Mouse (Mus musculus) cerebellum, adult 9-10 months (tissue): ENCODE measurements around the gene Mthfd2.
"Not testable (repeated sequence)": the region's sequence is repeated elsewhere in the genome, so short reads cannot be mapped to it uniquely, and the experiment has no call there.

Experiments used
- DNase-seq: peaks from one replicate; pipeline ENCODE4 v3.0.0; 2022

The Mthfd2 gene

DNA sequence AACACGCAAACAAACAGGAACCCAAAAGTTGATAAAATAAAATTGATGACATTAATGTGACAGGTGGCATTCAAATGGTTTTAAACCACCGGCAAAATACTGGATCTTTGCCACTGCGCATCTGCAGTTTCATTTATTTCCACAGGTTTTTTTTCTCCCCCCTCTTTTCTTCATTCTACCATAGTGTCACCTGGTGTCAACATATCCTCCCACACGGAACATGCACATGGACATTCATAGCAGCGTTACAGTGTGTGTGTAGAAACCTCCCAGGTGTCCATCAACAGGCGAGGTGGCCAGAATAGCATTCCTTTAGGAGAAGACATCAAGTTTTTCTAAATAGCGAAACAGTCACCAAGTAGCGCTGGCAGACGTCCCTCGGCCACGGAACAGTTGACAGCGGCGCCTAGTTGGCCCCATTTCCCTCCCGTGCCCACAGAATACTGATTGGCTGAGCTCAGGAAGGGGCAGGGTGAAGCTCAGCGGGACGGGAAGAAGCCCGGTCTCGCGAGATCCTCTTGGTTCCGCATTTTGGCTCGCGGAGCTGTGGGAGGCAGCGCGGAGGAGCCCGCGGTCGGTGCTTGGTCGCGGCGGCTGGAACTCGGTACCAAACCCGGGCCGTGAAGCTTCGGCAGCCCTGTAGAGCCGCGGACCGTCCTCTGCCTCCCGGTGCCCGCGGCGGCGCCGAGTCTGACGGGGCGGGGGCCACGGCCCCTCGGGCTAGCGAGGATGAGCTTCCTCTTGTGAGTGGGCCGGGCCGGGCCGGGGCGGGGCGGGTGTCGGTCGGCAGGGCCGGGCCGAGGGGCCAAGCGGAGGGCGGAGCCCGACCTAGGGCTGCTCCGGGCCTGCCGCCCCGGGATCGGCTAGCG, at the start of gene Mthfd2, which contains the start of gene Mob1a:
Gene Mthfd2 (minus strand): TSS at position 384 of the 869 bp plus-strand sequence.
Gene Mob1a (plus strand): TSS at position 492 of the 869 bp plus-strand sequence.
- DNase-seq, result peak; percentile 94

DNA sequence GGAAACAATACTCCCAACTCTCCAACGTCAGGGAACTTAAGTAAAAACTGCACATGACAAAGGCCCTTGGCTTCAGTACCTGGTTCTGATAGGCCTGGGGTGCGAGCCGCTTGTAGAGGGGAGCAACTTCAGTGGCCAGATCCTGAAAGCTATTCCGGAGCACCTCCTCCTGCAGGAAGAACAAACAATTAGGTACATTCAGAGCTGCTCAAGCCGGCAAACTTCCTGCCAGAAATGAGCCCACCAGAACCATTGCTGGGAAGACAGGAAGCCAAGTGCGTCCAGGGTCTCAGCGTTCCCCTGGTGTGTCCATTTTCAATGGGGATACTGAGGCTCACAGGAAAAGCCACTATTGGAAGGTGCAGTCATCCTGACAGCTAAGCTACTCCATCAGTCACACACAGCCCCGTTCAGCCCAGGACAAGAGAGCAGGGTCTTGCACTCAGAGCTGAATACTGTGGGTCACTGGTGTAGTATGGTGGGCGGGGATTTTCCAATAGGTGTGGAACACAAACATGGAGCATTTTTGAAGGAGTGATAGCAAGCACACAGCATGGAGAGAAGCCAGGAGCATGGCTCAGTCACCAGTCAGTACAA, 48.1 kb upstream of the Mthfd2 start:
- no peak for DNase-seq

DNA sequence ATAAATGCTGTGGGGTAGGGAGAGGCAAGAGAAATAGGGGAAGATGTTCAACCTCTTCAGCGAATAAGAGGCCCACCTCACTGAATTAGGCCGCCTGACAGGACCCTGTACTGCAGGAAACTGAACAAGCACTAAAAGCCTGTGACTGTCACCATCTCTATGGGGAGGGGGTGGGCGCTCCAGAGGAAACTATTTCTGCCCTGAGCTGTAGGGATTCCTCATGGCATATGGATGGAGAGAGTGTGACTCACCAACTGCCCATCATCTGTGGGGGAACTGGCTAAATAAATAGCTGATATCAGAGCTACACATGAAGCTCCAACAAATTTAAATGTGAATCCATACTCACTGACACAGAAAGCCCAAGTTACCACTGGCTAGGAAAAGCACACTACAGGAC, 45.6 kb upstream of the Mthfd2 start:
- no peak for DNase-seq

DNA sequence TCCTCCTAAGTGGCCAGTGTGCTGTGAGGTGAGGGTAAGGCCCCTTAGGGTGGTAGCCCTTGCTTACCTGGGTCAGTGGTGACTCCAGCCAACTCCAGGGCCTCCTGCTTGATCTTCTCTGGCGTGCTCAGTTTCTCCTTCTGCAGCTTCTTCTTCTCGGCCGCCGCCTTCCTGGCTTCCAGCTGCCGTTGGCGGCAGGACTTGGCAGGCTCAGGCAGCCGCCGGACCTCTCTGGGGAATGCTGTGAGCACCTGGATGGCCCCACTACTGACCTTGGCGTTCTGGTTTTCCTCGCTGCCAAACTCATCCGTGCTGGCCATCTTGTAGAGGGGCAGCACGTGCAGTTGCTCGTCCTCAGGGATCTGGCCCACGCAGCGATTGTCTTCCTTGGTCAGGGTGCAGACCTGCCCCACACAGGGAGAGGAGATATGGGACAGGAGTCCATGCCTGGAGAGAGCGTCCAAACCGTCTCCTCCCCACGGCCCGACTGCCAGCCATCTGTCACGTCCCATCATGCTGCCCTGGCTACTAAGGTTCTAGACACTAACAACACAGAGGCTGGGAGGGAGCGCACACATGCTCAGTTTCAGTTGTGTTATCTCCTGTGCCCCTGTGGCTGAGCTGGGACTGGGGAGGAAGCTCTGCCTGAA, 44.7 kb upstream of the Mthfd2 start:
- DNase-seq, result peak; percentile 72

DNA sequence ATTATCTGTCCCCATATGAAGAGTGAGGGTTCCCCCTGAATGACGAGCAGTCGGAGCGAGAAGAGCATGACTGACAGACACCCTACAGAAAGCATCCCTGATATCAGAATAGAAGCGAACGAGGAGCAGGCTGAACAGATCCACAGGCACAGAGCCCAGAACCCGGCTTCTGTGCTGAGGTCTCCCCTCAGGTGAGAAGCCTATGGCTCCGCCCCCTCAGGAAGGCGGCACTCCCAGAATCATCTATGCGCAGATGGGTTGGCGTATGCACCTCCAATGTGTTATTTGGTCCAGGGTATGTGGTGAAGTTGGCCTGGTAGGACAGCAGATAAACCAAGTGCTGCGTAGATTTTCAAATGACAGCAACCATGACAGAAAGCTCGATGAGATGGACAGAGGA, 37.4 kb upstream of the Mthfd2 start:
- DNase-seq, result no peak

DNA sequence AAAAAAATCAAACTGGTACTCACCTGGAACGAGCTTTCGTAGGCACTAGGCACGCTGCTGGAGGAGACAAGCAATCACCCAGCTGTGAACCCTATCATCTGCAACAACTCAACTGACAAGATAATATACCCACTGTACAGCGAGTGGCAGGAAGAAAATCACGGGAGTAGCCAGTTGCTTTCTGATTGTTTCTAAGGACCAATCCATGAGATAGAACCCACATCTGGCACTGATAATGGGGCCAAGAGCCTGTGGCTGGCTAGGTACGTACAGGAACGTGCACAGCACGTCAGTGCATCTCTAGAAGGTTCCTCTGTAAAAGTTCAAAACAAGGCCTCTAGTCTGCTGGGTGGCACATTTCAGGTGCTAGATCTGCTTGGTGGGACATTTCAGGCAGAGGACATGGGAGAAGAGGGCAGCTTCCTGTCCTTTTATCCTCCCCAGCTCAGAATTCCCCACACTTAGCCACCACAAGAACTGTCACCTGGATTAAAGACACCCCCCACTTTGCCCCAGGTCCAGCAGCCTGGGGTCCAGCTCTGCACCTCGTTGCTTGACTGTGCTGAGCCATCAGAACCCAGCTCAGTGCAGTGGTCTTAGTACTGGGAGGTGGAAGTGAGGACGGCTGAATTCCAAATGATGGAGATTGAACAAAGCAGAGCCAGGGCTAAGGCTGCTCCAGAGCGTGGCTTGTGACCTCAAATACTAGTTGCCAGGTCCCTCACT, 36.0 kb upstream of the Mthfd2 start:
- DNase-seq, result no peak

DNA sequence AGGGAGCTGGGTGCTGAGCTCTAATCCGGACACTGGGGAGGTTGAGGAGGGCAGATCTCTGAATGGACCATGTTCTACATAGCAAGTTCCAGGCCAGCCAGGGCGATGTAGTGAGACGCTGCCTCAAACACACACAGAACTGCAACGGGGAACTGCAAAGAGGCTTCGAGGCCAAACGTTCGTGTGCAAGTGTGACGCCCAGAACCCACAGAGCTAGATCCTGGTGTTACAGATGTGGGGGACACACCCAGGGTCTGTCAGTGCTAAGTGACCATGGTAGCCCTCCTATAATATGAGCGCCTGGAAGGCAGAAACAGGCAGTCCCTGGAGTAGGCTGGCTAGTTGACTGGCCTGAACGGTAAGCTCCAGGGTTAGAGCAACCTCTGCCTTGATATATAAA, 31.7 kb upstream of the Mthfd2 start:
- no peak for DNase-seq

DNA sequence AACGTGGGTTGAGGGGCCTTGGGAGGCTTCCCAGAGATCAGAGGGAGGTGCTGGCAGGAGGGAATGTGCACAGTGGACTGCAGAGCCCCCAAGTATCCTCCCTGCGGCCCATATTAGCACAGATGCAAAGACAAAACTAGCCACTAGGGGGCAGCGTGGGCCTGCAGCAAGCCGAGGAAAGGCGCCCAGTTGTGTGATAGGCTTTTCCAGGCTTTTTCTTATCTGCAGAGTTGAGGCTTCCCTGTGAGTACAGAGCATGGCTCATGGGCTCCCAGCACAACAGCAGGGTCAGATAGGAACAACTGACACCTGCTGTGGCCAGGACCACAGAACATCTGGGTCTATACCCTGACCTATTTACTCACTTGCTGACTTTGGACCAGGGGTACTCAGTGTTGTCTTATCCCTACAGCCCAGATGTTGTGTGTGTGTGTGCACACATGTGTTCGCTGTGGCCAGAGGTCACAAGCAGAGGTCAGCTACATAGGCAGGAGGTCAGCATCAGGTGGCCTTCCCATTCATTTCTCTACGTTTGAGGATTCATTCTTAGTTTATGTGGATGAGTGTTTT, 30.9 kb upstream of the Mthfd2 start:
- peak; percentile 89 for DNase-seq

DNA sequence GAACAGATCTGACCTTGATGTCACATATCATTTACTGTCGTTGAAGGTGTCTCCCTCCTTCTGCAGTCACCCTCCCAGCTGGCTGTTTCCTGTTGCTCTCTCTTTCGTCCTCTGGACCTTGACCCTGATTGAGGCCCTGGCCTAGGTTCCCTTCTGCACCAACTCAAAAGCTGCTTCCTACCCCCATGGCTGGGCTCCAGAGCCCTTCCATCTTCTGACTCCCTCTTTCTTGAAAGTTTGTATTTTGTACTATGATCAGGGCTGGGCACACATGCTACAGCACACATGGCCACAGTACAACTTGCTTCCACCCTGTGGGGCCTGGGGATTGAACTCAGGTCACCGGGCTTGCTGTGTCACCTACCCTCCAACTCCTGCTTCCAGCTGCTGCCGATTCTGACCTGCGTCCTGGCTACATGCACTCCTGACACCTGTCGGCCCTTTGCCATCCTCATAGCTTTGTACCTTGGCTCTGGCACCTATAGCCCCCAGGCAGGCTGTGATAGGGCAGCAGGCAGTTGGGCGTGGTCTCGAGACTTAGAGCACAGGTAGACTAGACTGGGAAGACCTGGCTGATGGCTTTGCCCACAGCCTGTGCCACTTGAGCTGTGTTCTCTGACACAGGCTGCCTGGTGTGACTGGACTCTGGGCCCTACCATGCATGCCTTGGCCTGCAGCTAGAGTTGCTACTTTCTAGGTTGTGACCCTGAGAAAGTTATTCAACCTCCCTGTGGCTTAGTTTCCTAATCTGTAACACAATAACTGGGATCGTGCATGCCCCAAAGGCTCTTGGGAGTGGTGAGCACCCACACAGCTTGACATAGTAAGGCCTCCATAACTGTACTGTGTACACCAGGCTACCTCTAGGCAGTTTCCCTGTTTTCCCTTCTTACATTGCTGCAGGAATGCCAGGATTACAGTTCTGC, 29.4 kb upstream of the Mthfd2 start:
- DNase-seq, result no peak

DNA sequence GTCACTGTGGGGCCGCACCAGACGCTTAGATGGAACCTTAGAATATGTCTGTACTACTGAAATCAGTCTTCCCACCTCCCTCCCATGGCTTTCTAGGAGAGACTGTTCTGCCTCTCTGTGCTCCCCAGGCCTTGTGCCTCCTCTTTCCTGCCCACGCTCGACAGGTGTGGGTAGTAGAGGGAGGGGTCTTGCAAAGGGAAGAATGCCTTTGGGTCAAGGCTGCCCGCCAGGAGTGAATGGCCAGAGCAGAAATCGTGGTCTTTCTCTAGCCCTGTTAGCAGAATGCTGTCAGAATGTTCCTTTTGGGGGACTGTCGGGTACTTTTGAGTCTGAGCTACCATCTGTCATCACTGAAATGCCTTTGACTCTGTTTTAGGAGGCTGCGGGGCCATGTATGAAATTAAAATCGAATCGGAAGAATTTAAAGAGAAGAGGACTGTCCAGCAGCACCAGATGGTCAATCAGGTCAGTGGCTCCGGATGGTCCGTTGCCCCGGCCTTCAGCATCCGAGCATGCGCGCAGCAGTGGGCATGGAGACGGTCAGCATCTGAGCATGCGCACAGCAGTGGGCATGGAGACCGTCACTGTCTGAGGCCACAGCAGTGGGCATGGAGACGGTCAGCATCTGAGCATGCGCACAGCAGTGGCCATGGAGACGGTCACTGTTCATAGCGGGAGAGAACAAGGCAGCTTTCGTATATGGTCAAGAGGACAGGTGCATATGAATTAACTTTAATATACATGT, 27.1 kb upstream of the Mthfd2 start:
- peak; percentile 94 for DNase-seq

DNA sequence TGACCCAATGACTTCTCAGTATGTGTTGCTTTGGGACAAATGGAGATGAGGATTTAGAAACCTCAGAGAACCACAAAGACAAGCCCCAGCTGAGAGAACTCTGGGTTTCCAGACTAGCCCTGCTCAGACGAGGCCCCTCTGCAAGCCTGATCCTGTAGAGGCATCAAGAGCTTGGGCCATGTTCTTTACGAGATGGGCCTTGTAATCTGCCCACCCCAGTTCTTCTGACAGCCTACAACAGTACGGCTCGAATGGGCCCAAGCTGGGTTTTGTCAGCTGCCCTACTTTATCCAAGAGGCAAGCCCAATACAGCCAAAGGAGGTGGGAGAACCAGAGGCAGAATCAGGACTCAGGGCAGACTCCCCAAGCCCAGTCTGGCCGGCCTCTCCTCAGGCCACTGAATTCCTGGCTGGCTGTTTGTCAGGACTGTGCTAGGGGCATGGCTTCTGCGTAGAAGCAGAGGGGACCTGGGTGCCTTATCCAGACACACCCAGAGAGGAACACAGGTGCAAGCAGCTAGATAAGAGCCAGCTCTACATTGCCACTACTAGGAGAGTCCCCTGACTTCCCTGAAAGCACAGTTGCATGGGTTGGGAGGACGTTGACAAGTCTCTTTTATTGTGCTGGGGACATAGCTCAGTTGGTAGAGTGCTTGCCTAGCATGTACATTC, 25.9 kb upstream of the Mthfd2 start:
- DNase-seq, result no peak

DNA sequence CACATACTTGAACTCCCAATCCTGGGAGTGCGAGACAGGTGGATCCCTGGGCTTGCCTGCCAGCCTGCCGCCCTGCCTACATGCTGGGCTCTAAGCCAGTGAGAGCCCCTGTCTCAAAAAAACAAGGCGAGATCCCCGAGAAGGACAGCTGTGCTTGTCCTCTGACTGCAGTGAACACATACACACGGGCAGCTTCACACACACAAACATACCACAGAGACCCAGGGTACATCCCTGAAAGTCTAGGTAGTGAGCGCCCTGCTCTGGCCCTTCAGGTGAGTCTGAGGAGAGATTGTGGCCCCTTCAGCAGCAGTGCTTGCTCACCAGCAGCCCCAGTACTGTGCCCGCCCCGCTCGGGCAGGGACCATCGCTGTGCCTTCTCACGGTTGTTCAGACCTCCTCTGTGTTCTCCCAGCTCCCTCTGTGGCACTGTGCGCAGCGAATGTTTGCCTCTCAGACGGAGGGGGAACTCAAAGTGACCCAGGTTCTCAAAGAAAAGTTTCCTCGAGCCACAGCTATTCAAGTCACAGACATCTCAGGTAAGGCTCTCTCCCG, 25.2 kb upstream of the Mthfd2 start:
- no peak for DNase-seq

DNA sequence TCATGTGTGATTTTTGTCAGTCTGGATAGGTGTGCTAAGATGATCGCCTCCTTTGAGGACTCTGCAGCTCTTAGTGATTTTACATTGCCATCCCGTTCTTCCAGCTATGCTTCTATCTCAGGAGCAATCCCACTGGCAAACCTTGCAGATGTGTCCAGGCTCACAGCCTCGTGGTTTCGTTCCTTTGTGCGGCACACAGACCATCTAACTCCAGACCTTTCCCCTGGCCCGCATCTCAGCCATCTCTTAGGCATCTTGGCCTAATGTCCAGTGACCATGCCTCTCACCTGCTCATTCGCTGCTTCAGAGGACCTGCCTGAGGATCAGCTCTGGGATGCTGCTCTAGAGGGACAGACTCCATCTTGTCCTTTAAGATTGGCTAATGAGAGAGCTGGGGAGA, 24.5 kb upstream of the Mthfd2 start:
- DNase-seq, result peak; percentile 31

DNA sequence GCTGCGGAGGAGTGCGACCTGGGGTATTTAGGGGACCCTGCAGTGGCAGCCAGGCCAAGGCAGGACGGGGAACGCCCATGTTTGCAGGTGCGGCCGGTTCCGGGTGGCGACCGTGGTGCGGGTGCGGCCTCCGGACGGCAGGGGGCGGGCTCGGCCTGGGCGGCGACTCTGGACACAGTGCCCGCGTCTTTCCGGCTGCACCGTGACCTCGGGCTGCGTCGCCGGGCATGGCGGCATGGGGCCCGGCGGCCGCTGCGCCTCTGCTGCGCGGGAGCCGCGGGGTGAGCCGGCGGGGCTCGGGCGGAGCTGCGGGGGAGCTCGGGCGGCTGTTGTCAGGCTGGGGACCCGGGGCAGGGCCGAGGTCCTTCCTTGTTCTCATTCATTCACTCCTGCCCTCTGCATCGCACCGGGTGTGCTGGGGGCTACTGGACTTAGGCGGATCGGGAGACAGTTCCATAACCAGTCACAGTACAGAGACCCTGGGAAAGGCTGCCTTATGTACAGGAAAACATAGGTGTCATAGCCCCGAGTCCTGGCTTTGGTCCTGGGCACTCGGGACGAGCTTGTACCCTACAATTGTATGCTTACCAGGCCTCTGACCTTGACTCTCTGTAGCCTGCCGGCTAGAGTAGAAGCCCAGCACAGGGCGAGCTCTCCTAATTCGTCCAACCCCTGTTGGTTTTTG, 23.7 kb upstream of the Mthfd2 start:
- peak; percentile 91 for DNase-seq

DNA sequence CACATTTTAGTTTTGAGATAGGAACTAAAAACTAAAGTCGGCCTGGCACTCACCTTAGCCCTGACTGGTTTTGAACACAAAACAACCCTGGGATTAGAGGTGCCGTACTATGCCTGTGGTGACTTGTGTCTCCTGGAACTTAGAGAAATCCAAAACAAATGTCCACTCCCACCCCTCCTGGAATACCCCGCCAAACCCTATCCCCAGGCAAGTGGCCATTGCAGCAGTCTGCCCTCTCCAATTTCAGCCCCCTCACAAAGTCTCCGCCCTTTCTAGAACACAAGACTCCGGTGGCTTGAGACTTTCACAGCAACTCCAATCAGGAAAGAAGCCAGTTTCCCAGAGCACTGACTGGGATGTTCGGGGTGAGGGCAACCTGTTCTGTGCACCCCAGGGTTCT, 23.2 kb upstream of the Mthfd2 start, which contains the start of gene Bola3:
Gene Bola3 (plus strand): TSS at position 275 of the 400 bp plus-strand sequence.
- no peak for DNase-seq

DNA sequence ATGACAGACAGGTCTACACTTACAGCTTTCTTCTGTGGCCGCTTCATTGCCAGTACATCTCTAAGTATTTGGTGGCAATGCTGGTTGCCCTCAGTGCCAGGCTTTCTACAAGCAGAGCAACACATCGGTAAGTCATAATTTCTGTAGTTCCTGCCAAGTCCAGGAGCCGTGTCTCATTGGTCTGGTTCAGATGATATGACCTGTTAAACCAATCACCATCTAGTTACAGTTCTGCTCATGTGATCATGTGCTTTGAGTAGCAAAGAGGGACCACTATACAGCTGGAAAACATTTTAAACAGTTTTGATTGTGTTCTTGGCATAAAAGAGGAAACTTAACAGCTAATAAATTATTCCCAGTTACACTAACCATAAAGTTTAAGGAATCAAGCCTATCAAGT, 22.2 kb upstream of the Mthfd2 start:
- peak; percentile 20 for DNase-seq

DNA sequence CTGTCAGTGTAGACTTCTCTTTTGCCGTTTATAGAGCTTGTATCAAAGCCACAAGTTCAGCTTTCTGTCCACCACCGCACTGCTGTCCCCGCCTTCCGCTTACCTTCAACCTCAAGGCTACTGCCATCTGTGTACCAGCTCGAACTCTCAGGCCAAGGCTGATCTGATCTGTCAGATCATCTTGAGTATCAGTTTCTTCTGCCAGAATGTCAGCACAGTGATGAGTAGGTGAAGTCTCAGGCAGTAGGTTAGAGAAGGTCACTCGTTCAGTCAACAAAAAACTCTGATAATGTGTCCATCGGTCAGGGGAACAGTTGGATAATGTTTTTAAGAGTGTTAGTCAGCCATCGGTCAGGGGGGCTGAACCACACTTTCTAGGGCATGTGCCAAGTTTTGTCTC, 19.6 kb upstream of the Mthfd2 start:
- not testable (repeated sequence) for DNase-seq

DNA sequence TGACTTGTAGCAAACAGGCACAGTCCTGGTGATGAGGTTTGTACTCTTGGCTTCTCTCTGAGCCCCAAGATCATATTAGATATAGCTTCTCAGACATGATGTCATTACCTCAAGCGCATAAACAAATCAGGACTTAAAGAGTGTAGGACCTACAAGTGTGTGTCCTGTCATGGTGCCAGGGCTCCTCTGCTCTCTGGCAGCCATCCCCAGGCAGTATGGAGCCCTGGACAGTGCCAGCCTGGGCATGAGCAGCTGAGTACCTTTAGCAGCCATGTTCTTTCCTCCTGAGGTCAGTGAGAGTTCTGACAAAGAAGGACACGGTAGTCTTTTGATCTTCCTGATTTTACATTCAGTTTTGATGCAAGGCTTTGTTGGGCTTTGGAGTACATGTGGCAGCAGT, 17.2 kb upstream of the Mthfd2 start:
- DNase-seq, result no peak

DNA sequence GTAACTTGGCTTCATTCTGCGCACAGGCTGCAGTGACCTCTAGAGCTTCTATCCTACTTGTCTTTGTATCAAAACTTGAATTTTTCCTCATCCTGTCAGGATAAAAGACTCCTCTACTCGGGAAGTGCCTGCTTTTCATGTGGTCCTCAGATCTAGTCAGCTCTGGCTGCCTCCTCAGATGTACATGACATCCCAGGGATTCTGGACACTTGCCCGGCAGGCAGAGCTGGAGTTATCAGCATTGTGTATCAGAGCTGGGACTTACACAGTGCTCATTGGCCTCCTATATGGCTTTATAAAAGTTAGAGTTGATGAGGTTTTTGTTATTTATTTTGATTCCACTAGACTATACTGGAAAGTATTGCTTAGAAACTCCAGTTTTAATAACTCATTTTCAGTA, 15.7 kb upstream of the Mthfd2 start:
- no peak for DNase-seq
